Mouse (Mus musculus) ES-E14 (cell line): ENCODE measurements at regions not wholly inside any gene's neighbourhood (a gene's known extent, or its start where the extent isn't known, plus 50 kb on each side); places are given as distances from the start of the nearest gene placed in this dataset.

ENCODE experiments used
- CHD2 ChIP-seq: IDR thresholded peaks from 2 replicates; pipeline ENCODE4 v1.6.1; 2014; ENCODE audit warnings: mild to moderate bottlenecking, low read depth, low read length, inconsistent platforms
- HCFC1 ChIP-seq: IDR thresholded peaks from 2 replicates; pipeline ENCODE4 v1.6.1; 2012; ENCODE audit warnings: low read length, inconsistent platforms, borderline replicate concordance; ENCODE audit not compliant: insufficient read depth
- MAFK ChIP-seq: IDR thresholded peaks from 2 replicates; pipeline ENCODE4 v1.6.1; 2014; ENCODE audit warnings: mild to moderate bottlenecking, low read depth, low read length, inconsistent platforms; ENCODE audit not compliant: insufficient read depth
- ZNF384 ChIP-seq: IDR thresholded peaks from 2 replicates; pipeline ENCODE4 v1.6.1; 2012; ENCODE audit warnings: low read depth, low read length, inconsistent platforms

- no peak for TF ChIP-seq CHD2
- TF ChIP-seq MAFK, result no peak
- no peak for TF ChIP-seq HCFC1
- TF ChIP-seq ZNF384, result no peak
These were observed 105.6 kb upstream of the Dhrs4 start for GRCm38 (mm10) chr14:55372960-55373359.
